Mouse (Mus musculus): ENCODE results near the gene Slc31a1. TPM values are rescaled to one million over a fixed set of nuclear protein-coding genes. Genes with fewer than 3 reads are reported as not detected.

Gene Slc31a1
- polyA plus RNA-seq, 1 experiment from 2014 or later: 48.6 TPM

DNA sequence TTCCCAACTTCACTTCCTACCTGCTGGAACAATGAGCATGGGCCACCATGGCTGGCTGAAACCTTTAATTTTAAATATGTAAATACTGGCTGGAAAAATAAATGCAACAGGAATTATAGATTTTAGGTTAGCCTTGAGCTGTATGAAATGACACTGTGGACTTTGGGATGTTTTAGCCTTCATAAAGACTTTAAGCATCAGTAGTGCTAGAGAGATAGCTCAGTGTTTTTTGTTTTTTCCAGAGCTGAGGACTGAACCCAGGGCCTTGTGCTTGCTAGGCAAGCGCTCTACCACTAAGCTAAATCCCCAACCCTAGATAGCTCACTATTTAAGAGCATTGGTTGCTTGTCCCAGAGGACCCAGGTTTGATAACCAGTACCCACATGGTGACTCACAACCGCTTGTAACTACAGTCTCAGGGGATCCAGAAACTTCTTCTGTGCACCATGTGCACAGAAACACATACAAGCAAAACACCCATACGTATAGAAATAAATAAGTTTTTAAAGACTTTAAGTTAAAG lies 76.8 kb downstream of the Slc31a1 start:
- no peak overlapping the region for H3K9ac ChIP-seq (ENCODE audit: low read depth, low read length)
- H3K4me2 ChIP-seq: no peak overlapping the region
- no peaks in the 10 kb centered on the region for H3K36me3 ChIP-seq (ENCODE audit: control insufficient read depth, insufficient read depth, low read length)
- H3K4me1 ChIP-seq (replicated peaks; ENCODE audit: control insufficient read depth, insufficient read depth, low read length): no peaks in the 10 kb centered on the region
- no peak overlapping the region for H3K4me3 ChIP-seq (ENCODE audit: low read depth, low read length)
- H3K9me3 ChIP-seq (ENCODE audit: control insufficient read depth, low read length): no peaks in the 10 kb centered on the region; the same call in 1 of the 2 replicates
- ATAC-seq (replicated peaks; ENCODE audit: low FRiP score): no peak
- no peak overlapping the region for H3K27ac ChIP-seq (ENCODE audit: low read depth, low read length)
- DNase-seq (ENCODE audit: low spot score): no peak
- H3K27me3 ChIP-seq (replicated peaks; ENCODE audit: control insufficient read depth, insufficient read depth, low read length): no peaks in the 10 kb centered on the region
- 82% methylated on average over 3 of the region's 3 CpGs for WGBS

DNA sequence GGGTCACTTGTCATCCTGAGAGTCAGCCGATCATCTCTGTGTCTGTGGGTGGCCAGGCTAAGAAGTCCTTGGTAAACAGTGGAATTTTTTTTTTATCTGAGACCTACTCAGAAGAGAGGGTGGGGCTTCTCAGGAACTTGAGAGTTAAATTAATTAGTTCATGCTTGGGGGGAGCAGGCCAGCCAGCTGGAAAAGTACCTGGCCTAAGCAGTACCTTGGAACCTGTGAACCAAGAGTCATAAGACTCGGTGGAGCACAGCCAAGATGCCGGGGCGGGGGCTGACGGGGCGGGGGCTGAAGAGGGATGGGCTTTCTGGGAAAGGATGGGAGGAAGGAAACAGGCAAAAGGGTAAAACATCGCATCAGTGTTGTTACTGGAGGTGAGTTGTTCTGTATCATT lies 77.3 kb downstream of the Slc31a1 start:
- Histone ChIP-seq H3K9ac (ENCODE audit: low read depth, low read length) (no peak overlapping the region), H3K27me3 (replicated peaks; ENCODE audit: control insufficient read depth, insufficient read depth, low read length) (no peaks in the 10 kb centered on the region), H3K9me3 (ENCODE audit: control insufficient read depth, low read length) (no peaks in the 10 kb centered on the region; the same call in 1 of the 2 replicates), H3K27ac (ENCODE audit: low read depth, low read length) (no peak overlapping the region), H3K4me3 (ENCODE audit: low read depth, low read length) (no peak overlapping the region), H3K4me2 (no peak overlapping the region), H3K4me1 (replicated peaks; ENCODE audit: control insufficient read depth, insufficient read depth, low read length) (no peaks in the 10 kb centered on the region), H3K36me3 (ENCODE audit: control insufficient read depth, insufficient read depth, low read length) (no peaks in the 10 kb centered on the region)
- 82% methylated on average over 7 of the region's 7 CpGs for WGBS
- ATAC-seq (replicated peaks; ENCODE audit: low FRiP score): no peak
- DNase-seq (ENCODE audit: low spot score): no peak

DNA sequence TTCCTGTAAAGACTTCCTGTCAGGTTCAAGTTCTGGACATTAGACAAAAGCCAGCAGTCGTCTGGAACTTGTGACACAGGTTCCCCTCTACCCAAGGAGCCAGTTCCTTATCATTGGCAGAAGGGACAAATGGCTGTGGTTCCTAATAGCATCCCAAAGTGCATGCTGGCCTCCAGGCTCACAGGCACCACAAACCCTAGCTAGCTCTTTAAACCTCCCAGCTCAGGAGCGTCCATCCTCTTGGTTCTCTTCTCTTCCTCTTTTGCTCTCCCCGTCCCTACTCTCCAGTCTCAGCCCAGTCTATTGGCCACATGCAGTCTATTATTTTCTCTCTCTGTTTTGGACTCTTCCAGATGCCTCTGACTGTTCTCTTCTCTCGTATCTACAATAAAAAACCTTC lies 79.3 kb downstream of the Slc31a1 start:
- Histone ChIP-seq H3K36me3 (ENCODE audit: control insufficient read depth, insufficient read depth, low read length) (no peaks in the 10 kb centered on the region), H3K27me3 (replicated peaks; ENCODE audit: control insufficient read depth, insufficient read depth, low read length) (no peaks in the 10 kb centered on the region), H3K4me2 (no peak overlapping the region), H3K27ac (ENCODE audit: low read depth, low read length) (no peak overlapping the region), H3K4me1 (replicated peaks; ENCODE audit: control insufficient read depth, insufficient read depth, low read length) (no peaks in the 10 kb centered on the region), H3K9me3 (ENCODE audit: control insufficient read depth, low read length) (no peaks in the 10 kb centered on the region; the same call in 1 of the 2 replicates), H3K4me3 (ENCODE audit: low read depth, low read length) (no peak overlapping the region), H3K9ac (ENCODE audit: low read depth, low read length) (no peak overlapping the region)
- DNase-seq (ENCODE audit: low spot score) (no peak), ATAC-seq (replicated peaks; ENCODE audit: low FRiP score) (no peak)
- 44% methylated on average over 4 of the region's 4 CpGs for WGBS

DNA sequence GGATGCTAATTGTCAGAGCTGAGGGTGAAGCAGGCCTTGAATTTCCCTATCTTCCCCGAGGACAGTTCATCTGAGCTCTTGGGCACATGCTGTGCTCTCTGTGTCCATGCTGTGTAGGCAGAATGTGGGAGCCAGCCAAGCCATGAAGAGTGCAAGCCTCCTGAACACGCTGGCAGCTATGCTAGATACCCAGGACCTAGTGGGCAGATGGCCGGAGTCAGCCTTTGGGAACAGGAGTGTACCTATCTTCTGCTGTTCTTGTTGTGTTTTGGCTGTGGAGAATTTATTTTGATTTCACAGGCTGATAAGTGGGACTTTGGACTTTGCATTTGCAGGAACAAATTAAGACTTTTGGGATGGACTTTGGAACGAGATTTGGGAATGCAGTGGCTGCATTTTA lies 80.0 kb downstream of the Slc31a1 start:
- no peak overlapping the region for H3K4me2 ChIP-seq
- WGBS: 74% methylated on average over 4 of the region's 4 CpGs
- no peak overlapping the region for H3K9ac ChIP-seq (ENCODE audit: low read depth, low read length)
- no peak for DNase-seq (ENCODE audit: low spot score)
- no peaks in the 10 kb centered on the region for H3K36me3 ChIP-seq (ENCODE audit: control insufficient read depth, insufficient read depth, low read length)
- H3K4me3 ChIP-seq (ENCODE audit: low read depth, low read length): no peak overlapping the region
- no peak for ATAC-seq (replicated peaks; ENCODE audit: low FRiP score)
- H3K27me3 ChIP-seq (replicated peaks; ENCODE audit: control insufficient read depth, insufficient read depth, low read length): no peaks in the 10 kb centered on the region
- H3K4me1 ChIP-seq (replicated peaks; ENCODE audit: control insufficient read depth, insufficient read depth, low read length): no peaks in the 10 kb centered on the region
- no peak overlapping the region for H3K27ac ChIP-seq (ENCODE audit: low read depth, low read length)
- H3K9me3 ChIP-seq (ENCODE audit: control insufficient read depth, low read length): no peaks in the 10 kb centered on the region; the same call in 1 of the 2 replicates

DNA sequence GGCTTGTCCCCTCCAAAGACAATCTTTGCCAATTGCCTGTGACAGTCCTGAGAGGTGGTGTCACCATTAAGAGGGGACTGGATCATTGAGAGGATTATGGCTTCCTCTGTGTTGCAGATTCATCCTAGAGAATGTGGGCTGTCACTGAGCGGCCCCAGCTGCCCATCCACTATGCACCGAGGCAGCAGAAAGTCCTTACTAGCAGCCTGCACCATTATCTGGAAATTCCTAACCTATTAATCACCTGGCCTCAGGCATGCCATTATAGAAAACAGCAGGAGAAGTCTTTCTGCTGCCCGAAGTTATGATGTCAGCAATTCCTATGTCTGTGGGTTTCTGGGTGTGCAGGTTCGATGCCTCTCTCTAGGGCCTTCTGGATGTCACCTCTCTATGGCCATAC lies 80.5 kb downstream of the Slc31a1 start:
- Histone ChIP-seq H3K36me3 (ENCODE audit: control insufficient read depth, insufficient read depth, low read length) (no peaks in the 10 kb centered on the region), H3K9ac (ENCODE audit: low read depth, low read length) (no peak overlapping the region), H3K27me3 (replicated peaks; ENCODE audit: control insufficient read depth, insufficient read depth, low read length) (no peaks in the 10 kb centered on the region), H3K9me3 (ENCODE audit: control insufficient read depth, low read length) (no peaks in the 10 kb centered on the region; the same call in 1 of the 2 replicates), H3K4me2 (no peak overlapping the region), H3K27ac (ENCODE audit: low read depth, low read length) (no peak overlapping the region), H3K4me3 (ENCODE audit: low read depth, low read length) (no peak overlapping the region), H3K4me1 (replicated peaks; ENCODE audit: control insufficient read depth, insufficient read depth, low read length) (no peaks in the 10 kb centered on the region)
- DNase-seq (ENCODE audit: low spot score): no peak
- WGBS: 66% methylated on average over 4 of the region's 4 CpGs
- ATAC-seq (replicated peaks; ENCODE audit: low FRiP score): no peak

Other genes starting within 250 kb of the Slc31a1 start
- not detected in 2 replicates for gene Mup21, start 209.9 kb upstream of the Slc31a1 start, polyA plus RNA-seq (2014; fragmentation: Nextera tagmentation; extraction: Ambion mirVana)
- gene Zfp37, start 129.7 kb upstream of the Slc31a1 start, polyA plus RNA-seq (2014; fragmentation: Nextera tagmentation; extraction: Ambion mirVana): 3.4 and 4.1 TPM in 2 replicates
- 8.4 TPM in 2 replicates for gene Slc31a2, start 98.2 kb upstream of the Slc31a1 start, polyA plus RNA-seq (2014; fragmentation: Nextera tagmentation; extraction: Ambion mirVana)
- gene Fkbp15, start 179 bp upstream of the Slc31a1 start, polyA plus RNA-seq (2014; fragmentation: Nextera tagmentation; extraction: Ambion mirVana): 26.9 and 29.9 TPM in 2 replicates
- 155 and 156 TPM in 2 replicates for gene Cdc26, start 47.9 kb downstream of the Slc31a1 start, polyA plus RNA-seq (2014; fragmentation: Nextera tagmentation; extraction: Ambion mirVana)
- 30.7 and 30.8 TPM in 2 replicates for gene Prpf4, start 48.1 kb downstream of the Slc31a1 start, polyA plus RNA-seq (2014; fragmentation: Nextera tagmentation; extraction: Ambion mirVana)
- not detected in 2 replicates for gene Rnf183, start 74.5 kb downstream of the Slc31a1 start, polyA plus RNA-seq (2014; fragmentation: Nextera tagmentation; extraction: Ambion mirVana)
- gene Wdr31, start 110.2 kb downstream of the Slc31a1 start, polyA plus RNA-seq (2014; fragmentation: Nextera tagmentation; extraction: Ambion mirVana): 5.2 and 5.3 TPM in 2 replicates
- gene Bspry, start 119.3 kb downstream of the Slc31a1 start, polyA plus RNA-seq (2014; fragmentation: Nextera tagmentation; extraction: Ambion mirVana): 0.48 and 0.99 TPM in 2 replicates
- gene Hdhd3, start 142.7 kb downstream of the Slc31a1 start, polyA plus RNA-seq (2014; fragmentation: Nextera tagmentation; extraction: Ambion mirVana): 10.1 and 10.9 TPM in 2 replicates
- 468 and 489 TPM in 2 replicates for gene Alad, start 159.2 kb downstream of the Slc31a1 start, polyA plus RNA-seq (2014; fragmentation: Nextera tagmentation; extraction: Ambion mirVana)
- 102 and 106 TPM in 2 replicates for gene Pole3, start 164.3 kb downstream of the Slc31a1 start, polyA plus RNA-seq (2014; fragmentation: Nextera tagmentation; extraction: Ambion mirVana)
- gene 4933430I17Rik, start 164.6 kb downstream of the Slc31a1 start, polyA plus RNA-seq (2014; fragmentation: Nextera tagmentation; extraction: Ambion mirVana): 0.36 and 0.49 TPM in 2 replicates
- 9.7 and 12.3 TPM in 2 replicates for gene Rgs3, start 199.1 kb downstream of the Slc31a1 start, polyA plus RNA-seq (2014; fragmentation: Nextera tagmentation; extraction: Ambion mirVana)